In the genomic region with DNA sequence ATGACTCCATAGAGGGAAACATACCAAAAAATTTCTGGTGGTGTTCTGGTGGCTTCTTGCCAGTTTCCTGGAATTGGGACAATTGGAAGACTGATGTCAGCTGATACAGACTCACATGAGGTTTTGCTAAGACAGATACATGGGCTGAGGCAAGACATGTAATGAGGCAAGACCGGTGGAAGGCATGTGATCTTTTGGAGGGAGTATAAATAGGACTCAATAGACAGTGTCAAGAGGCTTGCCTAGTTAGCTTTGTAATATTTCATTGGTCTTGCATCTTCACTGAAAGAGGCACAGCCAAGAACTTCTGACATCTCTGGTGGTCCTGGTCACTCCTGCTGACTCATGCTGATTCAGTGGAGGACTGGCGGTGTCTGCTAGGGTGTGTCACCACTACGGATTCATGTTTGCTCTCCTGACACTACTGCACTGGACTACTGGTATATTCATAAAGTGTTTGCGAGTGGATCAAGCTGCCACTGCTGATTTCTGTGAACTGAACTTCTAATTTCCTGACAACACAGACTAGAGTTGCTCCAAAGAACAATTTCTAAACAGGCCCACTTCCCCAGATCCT, we compare ENCODE assay signal across 25 mouse cellular contexts.
"Had no signal": no experiment of that assay in that cellular context is flagged by ENCODE, and none has a peak within 500 bp of the region (broad histone marks: within the 10 kb centered on the region; RNA-seq: fewer than 3 reads in every experiment).

No protein-coding gene starts in this region.

- H3K4me2 ChIP-seq: heart, embryonic 13.5 days; heart, embryonic 15.5 days; hindbrain, embryonic 14.5 days; intestine, embryonic 15.5 days; limb, embryonic 12.5 days; liver, embryonic 11.5 days; liver, embryonic 13.5 days; liver, embryonic 15.5 days had no signal

- H3K9ac ChIP-seq: heart, embryonic 13.5 days; heart, embryonic 15.5 days; hindbrain, embryonic 14.5 days; intestine, embryonic 15.5 days; limb, embryonic 12.5 days; liver, embryonic 13.5 days; liver, embryonic 15.5 days had no signal

- ATAC-seq: hindbrain, embryonic 16.5 days; inflammation-experienced regulatory T-cells, adult 6 months; intestine, embryonic 15.5 days; intestine, postnatal 0 days had no signal

- DNase-seq: gastrocnemius, adult 2 months; gastrocnemius, postnatal 10 days; gastrocnemius, postnatal 25 days; heart, adult 18-20 months; heart, postnatal 14 days; heart, postnatal 4 days; kidney, adult 18-20 months; kidney, adult 8-10 months; kidney, postnatal 10 days; kidney, postnatal 25 days; kidney, postnatal 4 days; liver; liver, embryonic 13.5 days had no signal

- H3K27ac ChIP-seq: gastrocnemius, adult 2 months; heart, embryonic 13.5 days; heart, embryonic 15.5 days; hindbrain, embryonic 14.5 days; intestine, embryonic 15.5 days; layer of hippocampus, adult 2 months; left cerebral cortex, adult 2 months; limb, embryonic 12.5 days; liver, embryonic 13.5 days; liver, embryonic 15.5 days had no signal

- H3K4me1 ChIP-seq: heart, embryonic 13.5 days; heart, embryonic 15.5 days; intestine, embryonic 15.5 days; limb, embryonic 12.5 days; liver, embryonic 13.5 days; liver, embryonic 15.5 days had no signal

- H3K36me3 ChIP-seq: heart, embryonic 13.5 days; heart, embryonic 15.5 days; intestine, embryonic 15.5 days; limb, embryonic 12.5 days; liver, embryonic 13.5 days; liver, embryonic 15.5 days had no signal

- H3K27me3 ChIP-seq: heart, embryonic 13.5 days; heart, embryonic 15.5 days; intestine, embryonic 15.5 days; limb, embryonic 12.5 days; liver, embryonic 13.5 days; liver, embryonic 15.5 days had no signal

- H3K4me3 ChIP-seq: gastrocnemius, adult 2 months; heart, embryonic 13.5 days; heart, embryonic 15.5 days; intestine, embryonic 15.5 days; layer of hippocampus, adult 2 months; left cerebral cortex, adult 2 months; limb, embryonic 12.5 days; liver, embryonic 13.5 days; liver, embryonic 15.5 days had no signal

- H3K9me3 ChIP-seq: heart, embryonic 13.5 days; heart, embryonic 15.5 days; intestine, embryonic 15.5 days; limb, embryonic 12.5 days; liver, embryonic 13.5 days; liver, embryonic 15.5 days had no signal
